Mouse (Mus musculus) limb, embryonic 11.5 days (tissue): ENCODE measurements around the gene Sim1. TPM values are rescaled to one million over a fixed set of nuclear protein-coding genes. Genes with fewer than 3 reads are reported as not detected.

ENCODE experiments used
- ATAC-seq: fragments of 200-750 bp; cut with Nextera tagmentation; 2 replicates; pipeline ENCODE4 v1.8.0; 2017; ENCODE audit warnings: low read depth; ENCODE audit not compliant: insufficient number of reproducible peaks, low FRiP score, low TSS enrichment
- DNase-seq: peaks from one replicate; pipeline ENCODE4 v3.0.0-alpha.2; 2015; ENCODE audit warnings: low spot score
- H3K27ac ChIP-seq: fragments of 300-500 bp; sonication (generic); replicated peaks from 2 replicates; pipeline ENCODE4 v1.5.1; 2014; ENCODE audit warnings: low read depth, mild to moderate bottlenecking, low read length
- H3K27me3 ChIP-seq: fragments of 300-500 bp; sonication (generic); 2 replicates; pipeline ENCODE4 v1.6.1; 2014; ENCODE audit warnings: mild to moderate bottlenecking, low read length, mixed read lengths; ENCODE audit not compliant: control insufficient read depth, insufficient read depth
- H3K36me3 ChIP-seq: fragments of 300-500 bp; sonication (generic); 2 replicates; pipeline ENCODE4 v1.6.1; 2014; ENCODE audit warnings: mild to moderate bottlenecking, low read length, moderate library complexity, mixed read lengths; ENCODE audit not compliant: control insufficient read depth, insufficient read depth
- H3K4me1 ChIP-seq: fragments of 300-500 bp; sonication (generic); 2 replicates; pipeline ENCODE4 v1.6.1; 2014; ENCODE audit warnings: low read length, mixed read lengths; ENCODE audit not compliant: control insufficient read depth, insufficient read depth
- H3K4me2 ChIP-seq: fragments of 300-500 bp; sonication (generic); 2 replicates; pipeline ENCODE4 v1.6.1; 2014; ENCODE audit warnings: low read depth, mild to moderate bottlenecking, moderate library complexity; ENCODE audit not compliant: severe bottlenecking
- H3K4me3 ChIP-seq: fragments of 300-500 bp; sonication (generic); 2 replicates; pipeline ENCODE4 v1.5.1; 2014; ENCODE audit warnings: low read depth, low read length
- H3K9ac ChIP-seq: fragments of 300-500 bp; sonication (generic); 2 replicates; pipeline ENCODE4 v1.6.1; 2014; ENCODE audit warnings: mild to moderate bottlenecking, low read length
- H3K9me3 ChIP-seq: fragments of 300-500 bp; sonication (generic); 2 replicates; pipeline ENCODE4 v1.6.1; 2016; ENCODE audit warnings: low read length; ENCODE audit not compliant: control insufficient read depth
- WGBS: fragments of 180-500 bp; shearing (Covaris S2); extraction: QIAGEN DNeasy Blood & Tissue Kit; methylation state at CpG from one replicate; pipeline ENCODE4 v1.1.7; 2014; 5-methylcytosine and 5-hydroxymethylcytosine counted together
- polyA plus RNA-seq: library from polyadenylated mRNA; unstranded; fragments of >200 nt; fragmentation: Nextera tagmentation; extraction: Ambion mirVana; gene quantifications from 2 replicates; pipeline ENCODE4 v1.2.1, GENCODE M21; 2014

Gene Sim1
- polyA plus RNA-seq, 1 experiment from 2014 or later, result 0.49 TPM

DNA sequence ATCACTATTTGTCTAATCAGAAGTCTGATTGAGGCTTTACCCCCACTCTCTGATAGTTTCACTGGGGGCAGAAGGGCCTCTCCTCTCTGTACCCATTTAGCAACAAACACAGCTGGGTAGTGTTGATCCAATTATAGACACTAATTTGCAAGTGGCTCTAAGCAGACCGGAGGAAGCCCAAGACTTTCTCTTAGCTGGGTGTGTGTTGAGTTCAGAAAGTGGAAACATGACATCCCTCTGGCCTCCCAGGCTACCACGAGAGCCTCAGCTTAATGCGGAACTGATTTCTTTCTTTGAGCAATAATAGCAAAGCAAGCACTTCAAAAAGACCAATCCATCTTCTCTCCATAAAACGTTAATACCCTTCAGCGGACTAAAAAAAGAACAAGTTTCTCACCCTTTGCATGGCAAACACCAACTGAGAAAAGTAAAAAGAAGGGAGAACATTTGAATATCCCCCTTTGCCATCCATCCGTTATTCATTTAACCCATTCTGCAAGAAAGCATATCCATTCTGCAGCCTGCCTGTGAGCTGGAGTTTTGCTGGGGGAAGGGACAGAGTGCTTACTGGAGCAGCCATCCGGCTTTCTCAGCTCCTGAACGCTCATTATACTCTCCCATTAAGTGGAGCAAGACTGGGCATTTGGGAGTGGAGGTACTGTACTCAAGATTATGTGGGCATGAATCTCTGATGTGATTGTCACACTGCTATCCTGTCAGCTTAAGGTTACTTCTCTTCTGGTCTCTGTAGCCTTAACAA, 117.0 kb downstream of the Sim1 start:
- ATAC-seq, result no peak

GRCm38 (mm10) chr10:51014901-51015300, 120.3 kb downstream of the Sim1 start:
- no peaks in the 10 kb centered on the region for H3K36me3 ChIP-seq
- H3K4me1 ChIP-seq, result 0 out of 2 replicates have a peak, but pooled peaks cover 3% of the 10 kb centered on the region
- H3K9me3 ChIP-seq, result no peaks in the 10 kb centered on the region
- WGBS, result 49% methylated on average over 2 of the region's 2 CpGs
- no peak overlapping the region for H3K9ac ChIP-seq
- DNase-seq (no peak), ATAC-seq (no peak)
- H3K4me2 ChIP-seq, result no peak overlapping the region
- H3K4me3 ChIP-seq, result no peak overlapping the region
- no peak overlapping the region for H3K27ac ChIP-seq
- no peaks in the 10 kb centered on the region for H3K27me3 ChIP-seq

More for the DNA sequence above, 117.0 kb downstream of the Sim1 start:
- WGBS, result 9% methylated on average over 8 of the region's 8 CpGs
- Histone ChIP-seq H3K27ac (no peak overlapping the region), H3K4me1 (0 out of 2 replicates have a peak, but pooled peaks cover 3% of the 10 kb centered on the region), H3K9me3 (no peaks in the 10 kb centered on the region), H3K4me2 (no peak overlapping the region), H3K27me3 (no peaks in the 10 kb centered on the region), H3K4me3 (no peak overlapping the region), H3K9ac (no peak overlapping the region), H3K36me3 (no peaks in the 10 kb centered on the region)
- no peak for DNase-seq

GRCm38 (mm10) chr10:51015362-51015761, 120.8 kb downstream of the Sim1 start:
- Histone ChIP-seq H3K27ac (no peak overlapping the region), H3K4me1 (0 out of 2 replicates have a peak, but pooled peaks cover 3% of the 10 kb centered on the region), H3K9ac (no peak overlapping the region), H3K4me2 (no peak overlapping the region), H3K27me3 (no peaks in the 10 kb centered on the region), H3K36me3 (no peaks in the 10 kb centered on the region), H3K4me3 (no peak overlapping the region), H3K9me3 (no peaks in the 10 kb centered on the region)
- no peak for ATAC-seq
- no peak for DNase-seq
- 53% methylated on average over 1 of the region's 1 CpGs for WGBS

DNA sequence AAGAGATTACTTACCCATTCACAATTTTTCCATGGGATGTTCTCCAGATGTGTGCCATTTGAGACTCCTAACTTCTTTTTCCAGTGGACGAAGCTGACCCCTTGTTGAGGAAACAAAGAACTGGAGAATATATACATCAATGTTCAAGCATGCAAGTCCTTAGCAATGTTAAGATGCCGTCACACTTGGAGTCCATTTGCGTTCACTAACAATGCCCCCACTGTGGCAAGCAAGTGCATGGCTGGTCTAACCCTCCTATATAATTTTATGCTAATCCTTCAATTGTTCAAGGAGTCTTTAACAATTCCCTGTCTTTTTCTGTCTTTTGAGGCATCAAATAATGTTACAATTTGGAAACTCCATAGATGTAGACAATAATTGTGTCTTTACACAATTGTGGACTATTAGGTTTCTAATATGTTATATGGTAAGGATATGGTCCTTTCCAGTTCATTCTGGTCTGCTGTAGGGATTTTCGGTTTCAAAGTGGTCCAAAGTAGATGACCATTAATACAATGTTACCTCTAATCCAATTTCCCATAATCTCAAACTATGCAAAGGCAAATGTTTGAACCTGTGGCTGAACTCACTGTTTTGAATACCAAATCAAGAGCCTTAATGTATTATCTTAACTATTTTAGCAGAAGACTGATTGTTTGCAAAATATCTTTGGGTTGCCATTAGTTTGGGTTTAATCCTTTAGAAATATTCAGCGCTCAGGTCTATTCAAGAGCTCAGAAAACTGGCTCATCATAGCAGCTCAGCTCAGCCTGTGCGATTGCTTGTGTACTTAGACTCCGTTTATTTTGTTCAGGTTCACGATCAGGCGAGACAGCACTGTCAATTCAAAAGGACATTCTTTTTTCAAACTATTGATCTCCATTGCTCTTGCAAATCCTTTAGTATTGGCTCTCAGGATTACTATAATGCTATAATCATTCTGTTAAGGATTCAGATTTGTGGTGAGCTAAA, 129.0 kb downstream of the Sim1 start:
- H3K36me3 ChIP-seq, result no peaks in the 10 kb centered on the region
- DNase-seq (no peak), ATAC-seq (no peak)
- WGBS, result 82% methylated on average over 9 of the region's 9 CpGs
- no peaks in the 10 kb centered on the region for H3K9me3 ChIP-seq
- H3K4me2 ChIP-seq, result no peak overlapping the region
- H3K4me1 ChIP-seq, result no peaks in the 10 kb centered on the region
- H3K27me3 ChIP-seq, result no peaks in the 10 kb centered on the region
- H3K4me3 ChIP-seq, result no peak overlapping the region
- no peak overlapping the region for H3K27ac ChIP-seq
- no peak overlapping the region for H3K9ac ChIP-seq
